Mouse (Mus musculus) left cerebral cortex, postnatal 14 days (tissue): Measurements from ENCODE around the gene Samd13. TPM values are rescaled to one million over a fixed set of nuclear protein-coding genes. Genes with fewer than 3 reads are reported as not detected.

Experiments used
- DNase-seq, 2 experiments: peaks; one replicate each; pipeline ENCODE4 v3.0.0; 2021 to 2022; ENCODE audit warnings: low spot score in 2 of 2, mixed read lengths in 1 of 2
- intact Hi-C: fragments of 180-260 bp; cut with DNase I; formaldehyde crosslinking; loops from one replicate; pipeline ENCODE4 v1.15.1; 2025
- long read RNA-seq, 2 experiments: library from polyadenylated mRNA; stranded (forward); transcript quantifications; one replicate each; pipeline ENCODE4 v2.0.0; 2021
- total RNA-seq, 2 experiments: library from RNA; stranded (reverse); gene quantifications; 2 replicates each; pipeline ENCODE4 v1.2.3; 2021

The Samd13 gene
- not detected for total RNA-seq
- long read RNA-seq, experiment 1 = 0 reads
- long read RNA-seq, experiment 2 = 0 reads

- DNase-seq = peak; percentile 33 to 56
Measured at GRCm38 (mm10) chr3:146684811-146685675, at the start of gene Samd13. Gene Samd13, minus strand, starts transcription at chr3:146685592.

GRCm38 (mm10) chr3:146731499-146731898 is 46.1 kb upstream of the Samd13 start:
- no peak for DNase-seq
- intact Hi-C loops = loop anchor here (10.0 kb wide), 1 partner anchor 167 kb away; no protein-coding TSS in a partner anchor

More at GRCm38 (mm10) chr3:146684811-146685675, at the start of gene Samd13:
- intact Hi-C loops = loop anchor here (5.0 kb wide), 1 partner anchor 82 kb away; no protein-coding TSS in a partner anchor

GRCm38 (mm10) chr3:146723037-146723436 is 37.6 kb upstream of the Samd13 start:
- intact Hi-C loops = no loop called here

GRCm38 (mm10) chr3:146719696-146720095 is 34.3 kb upstream of the Samd13 start:
- intact Hi-C loops = no loop called here
- no peak for DNase-seq

More at GRCm38 (mm10) chr3:146723037-146723436, 37.6 kb upstream of the Samd13 start:
- DNase-seq = peak; percentile 30 to 59

GRCm38 (mm10) chr3:146718251-146718650 is 32.9 kb upstream of the Samd13 start:
- DNase-seq = no peak
- intact Hi-C loops = no loop called here

DNA sequence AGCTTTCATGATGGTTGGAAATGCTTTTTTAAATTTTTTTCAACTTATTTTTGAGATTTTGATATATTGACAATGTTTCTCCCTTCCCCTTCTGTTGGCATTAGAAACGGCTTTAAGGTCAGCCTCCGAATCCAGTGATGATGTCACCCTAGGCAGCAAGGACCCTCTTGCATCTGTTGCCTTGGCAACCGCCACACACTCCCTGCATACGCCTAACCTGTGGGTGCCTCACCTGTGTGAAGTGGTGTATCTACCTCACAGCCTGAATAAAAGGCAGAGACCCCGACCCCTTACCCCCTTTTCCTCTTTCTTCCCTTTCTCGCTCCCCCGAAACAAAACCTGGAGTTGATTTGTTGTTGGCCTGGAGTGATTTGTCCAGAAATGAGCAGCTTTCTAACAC is 26.9 kb upstream of the Samd13 start:
- no peak for DNase-seq
- intact Hi-C loops = no loop called here

- intact Hi-C loops = loop anchor here (2.0 kb wide), 1 partner anchor 85 kb away; no protein-coding TSS in a partner anchor
- peak; percentile 48 to 74 for DNase-seq
Measured at GRCm38 (mm10) chr3:146711559-146711958, 26.2 kb upstream of the Samd13 start.

DNA sequence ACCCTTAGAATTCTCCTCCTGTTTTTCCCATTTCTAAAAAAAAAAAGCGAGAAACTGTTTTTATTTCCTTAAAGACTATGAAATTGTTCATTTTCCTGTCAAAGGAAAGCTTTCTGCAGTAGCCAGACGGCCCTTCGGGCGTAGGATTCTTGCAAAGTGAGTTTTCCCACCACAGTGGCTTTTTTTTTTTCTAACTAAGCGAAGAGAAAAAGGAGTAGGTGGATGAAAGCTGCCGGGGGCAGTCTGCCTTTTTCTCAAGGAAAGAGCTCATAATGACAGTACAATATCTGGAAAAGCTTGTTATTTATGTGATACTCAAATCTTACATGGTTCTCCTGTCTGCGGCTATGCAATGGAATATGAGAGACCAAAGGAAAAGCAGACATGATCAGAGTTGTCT is 25.7 kb upstream of the Samd13 start:
- DNase-seq = peak; percentile 48 to 55
- intact Hi-C loops = loop anchor here (2.0 kb wide), 1 partner anchor 84 kb away; no protein-coding TSS in a partner anchor

DNA sequence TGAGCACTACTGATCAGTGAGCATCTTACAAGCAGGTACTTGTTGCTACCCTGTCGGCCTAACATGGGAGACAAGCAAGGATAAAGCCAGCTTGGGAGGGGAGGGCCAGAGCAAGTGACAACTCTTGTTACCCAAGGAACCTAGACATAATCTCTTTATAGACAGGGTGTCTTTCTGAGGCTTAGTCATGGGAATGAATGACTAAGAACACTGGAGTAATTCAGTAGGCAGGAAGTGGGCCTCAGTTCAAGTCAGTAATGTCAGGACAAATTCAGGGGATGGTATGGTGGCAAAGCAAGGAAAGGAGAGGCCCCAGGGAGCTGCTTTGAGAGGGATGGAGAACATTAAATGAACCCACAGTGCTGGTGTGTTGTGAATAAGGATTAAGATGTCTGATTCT is 23.7 kb upstream of the Samd13 start:
- DNase-seq = no peak
- intact Hi-C loops = no loop called here

DNA sequence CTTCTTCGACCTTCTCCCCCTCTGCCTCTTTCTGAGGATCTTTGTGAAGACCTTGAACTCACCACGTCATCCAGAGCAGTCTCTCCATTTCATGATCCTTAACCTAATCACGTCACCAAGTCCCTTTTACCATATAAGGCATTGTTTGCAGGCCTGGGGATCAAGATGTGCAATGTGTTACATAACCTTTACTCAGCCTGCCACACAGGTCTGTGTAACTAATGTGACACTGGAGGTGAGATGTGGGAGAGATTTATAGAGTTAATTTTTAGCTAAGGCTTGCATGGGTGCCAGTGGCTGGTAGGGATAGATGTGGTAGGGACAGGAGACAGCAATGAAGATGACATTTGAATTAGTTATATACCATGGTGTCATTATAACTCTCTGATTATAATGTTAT is 23.0 kb upstream of the Samd13 start:
- intact Hi-C loops = no loop called here
- DNase-seq = no peak

GRCm38 (mm10) chr3:146704099-146704498 is 18.7 kb upstream of the Samd13 start:
- no peak for DNase-seq
- intact Hi-C loops = no loop called here

GRCm38 (mm10) chr3:146700051-146700450 is 14.7 kb upstream of the Samd13 start:
- no peak for DNase-seq
- intact Hi-C loops = no loop called here

- no peak for DNase-seq
- intact Hi-C loops = no loop called here
Measured at GRCm38 (mm10) chr3:146698982-146699381, 13.6 kb upstream of the Samd13 start.

DNA sequence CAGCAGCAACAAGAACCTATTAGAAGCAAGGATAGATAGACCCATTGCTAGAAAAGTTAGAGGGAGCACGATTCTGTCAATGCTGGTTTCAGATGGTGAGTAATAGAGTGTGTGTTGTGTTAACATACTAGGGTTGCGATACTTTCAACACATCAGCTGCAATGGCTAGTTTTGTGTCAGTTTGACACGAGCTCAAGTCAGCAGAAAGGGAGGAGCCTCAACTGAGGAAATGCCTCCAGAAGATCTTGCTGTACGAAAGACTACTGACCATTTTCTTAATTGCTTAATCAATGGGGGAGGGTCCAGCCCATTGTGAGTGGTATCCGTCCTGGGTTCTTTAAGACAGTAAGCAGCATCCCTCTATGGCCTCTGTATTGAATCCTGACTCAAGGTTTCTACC is 7.2 kb upstream of the Samd13 start:
- intact Hi-C loops = no loop called here
- no peak for DNase-seq

GRCm38 (mm10) chr3:146687121-146687725 is 1.8 kb upstream of the Samd13 start:
- DNase-seq = peak; percentile 39 to 45
- intact Hi-C loops = no loop called here

DNA sequence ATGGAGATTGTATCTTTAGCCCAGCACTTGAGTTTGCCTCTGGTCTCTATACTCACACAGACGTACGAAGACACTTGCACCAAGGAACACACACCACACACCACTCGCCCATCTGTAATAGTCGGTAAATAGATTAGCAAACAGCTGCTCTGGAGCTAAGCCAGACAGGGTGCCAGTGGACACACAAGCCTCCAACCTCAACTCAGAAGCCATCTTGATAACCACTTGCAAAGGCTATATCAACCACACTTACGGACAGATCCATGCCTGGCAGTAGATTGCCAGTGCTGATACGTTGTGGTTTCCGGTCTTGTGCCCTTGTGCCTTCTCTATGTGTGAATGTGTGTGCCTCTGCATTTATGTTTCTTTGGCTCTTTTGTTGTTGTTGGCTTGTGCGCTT is 1.0 kb upstream of the Samd13 start:
- intact Hi-C loops = no loop called here
- no peak for DNase-seq

DNA sequence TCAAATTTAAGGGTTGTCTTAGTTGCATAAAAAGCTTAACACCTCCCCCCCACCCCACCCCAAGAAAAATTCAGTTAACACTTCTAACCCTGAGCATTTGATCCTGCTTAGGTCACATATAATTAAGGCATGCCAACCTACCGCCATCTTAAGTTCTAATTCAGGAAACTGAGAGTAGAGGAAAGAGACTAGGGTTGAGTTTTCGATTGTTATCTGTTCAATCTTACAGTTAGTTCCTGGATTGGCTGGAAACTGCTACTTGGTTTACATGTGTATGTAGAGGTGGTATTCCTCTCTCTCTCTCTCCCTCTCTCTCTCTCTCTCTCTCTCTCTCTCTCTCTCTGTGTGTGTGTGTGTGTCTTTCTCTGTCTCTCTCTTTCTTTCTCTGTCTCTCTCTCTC is 2.3 kb downstream of the Samd13 start:
- intact Hi-C loops = loop anchor here (5.0 kb wide), 1 partner anchor 84 kb away; no protein-coding TSS in a partner anchor
- DNase-seq = no peak

GRCm38 (mm10) chr3:146682140-146682651 is 3.2 kb downstream of the Samd13 start:
- intact Hi-C loops = loop anchor here (5.0 kb wide), 1 partner anchor 85 kb away; no protein-coding TSS in a partner anchor
- peak; percentile 68 to 82 for DNase-seq

DNA sequence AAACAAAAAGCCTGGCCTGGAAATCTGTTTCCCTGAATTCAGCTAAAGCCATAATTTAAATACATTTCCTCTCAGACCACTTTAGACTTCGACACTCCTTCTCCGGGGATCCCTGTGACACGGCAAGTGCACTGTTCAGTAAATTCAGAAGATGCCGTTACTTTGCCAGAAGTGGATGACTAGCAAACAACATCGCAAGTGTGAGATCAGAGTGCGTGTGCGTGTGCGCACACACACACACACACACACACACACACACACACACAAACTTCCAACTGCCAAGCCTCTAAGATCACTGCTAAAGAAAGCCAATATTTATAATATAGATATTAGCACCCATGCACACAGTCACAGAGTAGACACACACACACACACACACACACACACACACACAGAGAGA is 3.7 kb downstream of the Samd13 start:
- intact Hi-C loops = loop anchor here (5.0 kb wide), 1 partner anchor 86 kb away; no protein-coding TSS in a partner anchor
- DNase-seq = no peak

GRCm38 (mm10) chr3:146680625-146681024 is 4.8 kb downstream of the Samd13 start:
- DNase-seq = no peak
- intact Hi-C loops = loop anchor here (5.0 kb wide), 1 partner anchor 87 kb away; no protein-coding TSS in a partner anchor
